Mouse (Mus musculus) megakaryocyte, embryonic 14.5 days (primary cell): ENCODE measurements around the gene Os9. TPM values are rescaled to one million over a fixed set of nuclear protein-coding genes. Genes with fewer than 3 reads are reported as not detected.
"Not testable (repeated sequence)": the region's sequence is repeated elsewhere in the genome, so short reads cannot be mapped to it uniquely, and the experiment has no call there.

Source experiments
- H3K27me3 ChIP-seq: replicated peaks from 2 replicates; pipeline ENCODE3; 2012; ENCODE audit warnings: inconsistent platforms
- H3K36me3 ChIP-seq: replicated peaks from 2 replicates; pipeline ENCODE3; 2012; ENCODE audit warnings: low read length, inconsistent platforms, mixed read lengths
- H3K4me1 ChIP-seq: 2 replicates; pipeline ENCODE4 v1.6.1; 2012; ENCODE audit warnings: inconsistent platforms
- H3K4me3 ChIP-seq: replicated peaks from 2 replicates; pipeline ENCODE3; 2012; ENCODE audit warnings: moderate library complexity, mild to moderate bottlenecking, inconsistent platforms
- H3K9me3 ChIP-seq: 2 replicates; pipeline ENCODE4 v1.6.1; 2012; ENCODE audit warnings: inconsistent platforms
- FLI1 ChIP-seq: IDR thresholded peaks from 2 replicates; pipeline ENCODE4 v1.6.1; 2012; ENCODE audit warnings: low read length, inconsistent platforms, mixed read lengths
- GATA1 ChIP-seq: IDR thresholded peaks from 3 replicates; pipeline ENCODE4 v1.6.1; 2012; ENCODE audit warnings: mixed read lengths, low read length, inconsistent platforms, borderline replicate concordance
- polyA plus RNA-seq: library from polyadenylated mRNA; stranded (reverse); fragments of >175 nt; gene quantifications from 2 replicates; pipeline ENCODE4 v1.2.3, GENCODE M21; 2012; ENCODE audit warnings: low replicate concordance; ENCODE audit not compliant: insufficient read depth

Gene Os9
- polyA plus RNA-seq, 1 experiment = 267 TPM

GRCm38 (mm10) chr10:127160728-127161127 is 39.8 kb upstream of the Os9 start:
- Histone ChIP-seq H3K4me1 (peaks cover 25% of the 10 kb centered on the region), H3K27me3 (peaks cover 4% of the 10 kb centered on the region), H3K36me3 (no peaks in the 10 kb centered on the region), H3K9me3 (no peaks in the 10 kb centered on the region), H3K4me3 (no peak overlapping the region)
- TF ChIP-seq GATA1 (no peak), FLI1 (no peak)

- Histone ChIP-seq H3K9me3 (no peaks in the 10 kb centered on the region), H3K4me3 (no peak overlapping the region), H3K4me1 (peaks cover 20% of the 10 kb centered on the region), H3K36me3 (no peaks in the 10 kb centered on the region), H3K27me3 (no peaks in the 10 kb centered on the region)
- TF ChIP-seq GATA1 (no peak), FLI1 (no peak)
Observed at GRCm38 (mm10) chr10:127160081-127160480, 39.1 kb upstream of the Os9 start.

GRCm38 (mm10) chr10:127158471-127158870 is 37.5 kb upstream of the Os9 start:
- peaks cover 2% of the 10 kb centered on the region for H3K27me3 ChIP-seq
- no peak for TF ChIP-seq FLI1
- no peak for TF ChIP-seq GATA1
- H3K4me3 ChIP-seq = no peak overlapping the region
- H3K36me3 ChIP-seq = no peaks in the 10 kb centered on the region
- no peaks in the 10 kb centered on the region for H3K9me3 ChIP-seq
- peaks cover 10% of the 10 kb centered on the region for H3K4me1 ChIP-seq

GRCm38 (mm10) chr10:127156511-127156910 is 35.6 kb upstream of the Os9 start:
- H3K27me3 ChIP-seq = peaks cover 2% of the 10 kb centered on the region
- H3K4me1 ChIP-seq = no peaks in the 10 kb centered on the region
- TF ChIP-seq GATA1 (no peak), FLI1 (no peak)
- H3K9me3 ChIP-seq = 0 out of 2 replicates have a peak, but pooled peaks cover 4% of the 10 kb centered on the region
- H3K36me3 ChIP-seq = no peaks in the 10 kb centered on the region
- H3K4me3 ChIP-seq = no peak overlapping the region

GRCm38 (mm10) chr10:127156089-127156488 is 35.2 kb upstream of the Os9 start:
- no peak for TF ChIP-seq GATA1
- TF ChIP-seq FLI1 = no peak
- H3K27me3 ChIP-seq = peaks cover 2% of the 10 kb centered on the region
- H3K4me1 ChIP-seq = peaks cover 3% of the 10 kb centered on the region
- no peak overlapping the region for H3K4me3 ChIP-seq
- H3K36me3 ChIP-seq = no peaks in the 10 kb centered on the region
- 0 out of 2 replicates have a peak, but pooled peaks cover 4% of the 10 kb centered on the region for H3K9me3 ChIP-seq

- TF ChIP-seq FLI1 (no peak), GATA1 (no peak)
- Histone ChIP-seq H3K9me3 (0 out of 2 replicates have a peak, but pooled peaks cover 4% of the 10 kb centered on the region), H3K4me1 (peaks cover 18% of the 10 kb centered on the region), H3K27me3 (peaks cover 2% of the 10 kb centered on the region), H3K36me3 (no peaks in the 10 kb centered on the region), H3K4me3 (no peak overlapping the region)
Observed at GRCm38 (mm10) chr10:127154652-127155051, 33.7 kb upstream of the Os9 start.

- no peak for TF ChIP-seq FLI1
- no peak for TF ChIP-seq GATA1
- Histone ChIP-seq H3K27me3 (peaks cover 2% of the 10 kb centered on the region), H3K9me3 (0 out of 2 replicates have a peak, but pooled peaks cover 4% of the 10 kb centered on the region), H3K36me3 (no peaks in the 10 kb centered on the region), H3K4me3 (no peak overlapping the region), H3K4me1 (peaks cover 19% of the 10 kb centered on the region)
Observed at GRCm38 (mm10) chr10:127154241-127154640, 33.3 kb upstream of the Os9 start.

GRCm38 (mm10) chr10:127153323-127153722 is 32.4 kb upstream of the Os9 start:
- Histone ChIP-seq H3K27me3 (peaks cover 2% of the 10 kb centered on the region), H3K4me3 (no peak overlapping the region), H3K9me3 (0 out of 2 replicates have a peak, but pooled peaks cover 4% of the 10 kb centered on the region), H3K36me3 (no peaks in the 10 kb centered on the region), H3K4me1 (peaks cover 19% of the 10 kb centered on the region)
- TF ChIP-seq FLI1 = no peak
- no peak for TF ChIP-seq GATA1

- H3K9me3 ChIP-seq, H3K36me3 ChIP-seq, H3K4me3 ChIP-seq, H3K27me3 ChIP-seq: not testable (repeated sequence)
- H3K4me1 ChIP-seq = peaks cover 19% of the 10 kb centered on the region
Observed at GRCm38 (mm10) chr10:127152556-127152955, 31.6 kb upstream of the Os9 start.

- H3K4me3 ChIP-seq, H3K27me3 ChIP-seq, H3K36me3 ChIP-seq, H3K9me3 ChIP-seq: not testable (repeated sequence)
- H3K4me1 ChIP-seq = peaks cover 22% of the 10 kb centered on the region
Observed at GRCm38 (mm10) chr10:127151233-127151632, 30.3 kb upstream of the Os9 start.

- peak overlapping the region; percentile 68 for H3K4me3 ChIP-seq
- peaks cover 4% of the 10 kb centered on the region for H3K27me3 ChIP-seq
- H3K4me1 ChIP-seq = peaks cover 22% of the 10 kb centered on the region
- H3K9me3 ChIP-seq = 0 out of 2 replicates have a peak, but pooled peaks cover 4% of the 10 kb centered on the region
- H3K36me3 ChIP-seq = no peaks in the 10 kb centered on the region
- TF ChIP-seq GATA1 (no peak), FLI1 (no peak)
Observed at GRCm38 (mm10) chr10:127150471-127150872, 29.5 kb upstream of the Os9 start.
